Mouse (Mus musculus): ENCODE data around the gene Olfr1208. TPM values are rescaled to one million over a fixed set of nuclear protein-coding genes. Genes with fewer than 3 reads are reported as not detected.

The Olfr1208 gene
- not detected for polyA plus RNA-seq (2014; fragmentation: Illumina TruSeq; extraction: RNeasy Lipid Tissue Mini Kit (QIAGEN cat#74804); ENCODE audit: low read depth, low replicate concordance)

GRCm38 (mm10) chr2:88902211-88902610 is at the start of gene Olfr1208:
Gene Olfr1208 (minus strand): TSS chr2:88902311.

DNA sequence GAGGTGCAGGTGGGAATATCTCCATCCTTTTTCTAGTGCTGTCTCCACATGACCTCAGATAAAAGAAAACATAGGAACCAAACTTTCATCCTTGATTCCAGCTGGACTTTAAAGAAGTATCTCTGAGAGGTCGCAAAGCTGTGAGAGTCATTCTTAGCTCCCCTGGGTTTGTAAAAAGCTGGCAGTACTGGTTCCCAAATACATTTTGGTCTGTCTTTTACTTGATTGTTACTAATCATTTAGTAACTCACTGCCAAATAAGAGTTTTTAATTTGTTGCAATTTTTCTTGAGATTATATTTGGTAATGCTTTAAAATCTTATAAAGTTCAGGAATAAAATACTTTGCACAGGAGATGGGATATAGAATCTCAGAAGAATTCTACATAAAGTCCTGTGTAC is 35.9 kb upstream of the Olfr1208 start, which contains the start of gene Olfr1211:
Olfr1211 (minus strand) TSS at position 101 of the 400 bp plus-strand sequence.

DNA sequence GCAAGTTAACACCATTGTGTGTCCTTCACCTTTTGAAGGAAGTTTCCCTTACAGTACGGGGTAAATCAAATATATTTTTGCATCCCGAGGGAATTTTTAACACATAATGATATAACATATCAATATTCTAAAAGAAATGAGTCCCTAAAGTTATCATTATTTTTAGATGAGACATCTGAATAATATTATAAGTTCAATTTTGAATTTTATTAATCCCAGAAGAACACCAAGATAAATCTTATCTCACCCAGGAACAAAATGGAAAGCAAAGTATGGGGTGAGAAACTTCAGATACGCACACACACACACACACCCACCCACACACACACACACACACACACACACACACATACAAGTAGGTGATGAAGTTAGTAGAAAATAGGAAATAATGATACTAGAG is 12.9 kb upstream of the Olfr1208 start, which contains the start of gene Olfr1209:
Olfr1209 (minus strand) TSS at position 101 of the 400 bp plus-strand sequence.

DNA sequence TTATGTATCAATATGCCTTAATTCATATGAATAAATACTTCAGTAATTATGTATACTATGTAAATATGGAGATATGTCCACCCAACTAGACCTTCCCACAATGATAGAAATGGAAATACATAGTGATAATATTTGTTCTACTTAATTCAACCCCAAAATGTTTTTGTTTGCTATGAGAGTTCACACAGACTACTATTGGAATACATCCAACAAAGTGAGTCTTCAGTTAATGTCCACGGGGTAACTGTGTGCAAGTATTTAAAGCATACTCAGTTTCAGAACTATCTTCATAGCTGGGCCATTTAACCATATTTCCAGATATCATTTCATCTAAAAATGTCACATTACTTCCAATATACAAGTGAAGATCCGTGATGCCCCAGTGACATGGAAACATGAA is 39.2 kb downstream of the Olfr1208 start, which contains the start of gene Olfr1206:
Olfr1206 (plus strand) TSS at position 301 of the 400 bp plus-strand sequence.

GRCm38 (mm10) chr2:88848992-88849391 is 53.1 kb downstream of the Olfr1208 start, which contains the start of gene Olfr1204:
Gene Olfr1204 (plus strand): TSS chr2:88849292.

Other genes starting within 250 kb of the Olfr1208 start
- not detected for gene Olfr1193, start 226.7 kb downstream of the Olfr1208 start, polyA plus RNA-seq (2014; fragmentation: Illumina TruSeq; extraction: RNeasy Lipid Tissue Mini Kit (QIAGEN cat#74804); ENCODE audit: low read depth, low replicate concordance)
- not detected for gene Olfr1195, start 213.1 kb downstream of the Olfr1208 start, polyA plus RNA-seq (2014; fragmentation: Illumina TruSeq; extraction: RNeasy Lipid Tissue Mini Kit (QIAGEN cat#74804); ENCODE audit: low read depth, low replicate concordance)
- not detected for gene Olfr1196, start 197.7 kb downstream of the Olfr1208 start, polyA plus RNA-seq (2014; fragmentation: Illumina TruSeq; extraction: RNeasy Lipid Tissue Mini Kit (QIAGEN cat#74804); ENCODE audit: low read depth, low replicate concordance)
- not detected for gene Olfr1197, start 169.9 kb downstream of the Olfr1208 start, polyA plus RNA-seq (2014; fragmentation: Illumina TruSeq; extraction: RNeasy Lipid Tissue Mini Kit (QIAGEN cat#74804); ENCODE audit: low read depth, low replicate concordance)
- gene Olfr1198, start 150.9 kb downstream of the Olfr1208 start, polyA plus RNA-seq (2014; fragmentation: Illumina TruSeq; extraction: RNeasy Lipid Tissue Mini Kit (QIAGEN cat#74804); ENCODE audit: low read depth, low replicate concordance): not detected
- gene Olfr1199, start 141.8 kb downstream of the Olfr1208 start, polyA plus RNA-seq (2014; fragmentation: Illumina TruSeq; extraction: RNeasy Lipid Tissue Mini Kit (QIAGEN cat#74804); ENCODE audit: low read depth, low replicate concordance): not detected
- gene Olfr1200, start 131.8 kb downstream of the Olfr1208 start, polyA plus RNA-seq (2014; fragmentation: Illumina TruSeq; extraction: RNeasy Lipid Tissue Mini Kit (QIAGEN cat#74804); ENCODE audit: low read depth, low replicate concordance): not detected
- gene Olfr1201, start 109.3 kb downstream of the Olfr1208 start, polyA plus RNA-seq (2014; fragmentation: Illumina TruSeq; extraction: RNeasy Lipid Tissue Mini Kit (QIAGEN cat#74804); ENCODE audit: low read depth, low replicate concordance): not detected
- not detected for gene Olfr1202, start 87.8 kb downstream of the Olfr1208 start, polyA plus RNA-seq (2014; fragmentation: Illumina TruSeq; extraction: RNeasy Lipid Tissue Mini Kit (QIAGEN cat#74804); ENCODE audit: low read depth, low replicate concordance)
- not detected for gene Olfr1205, start 72.6 kb downstream of the Olfr1208 start, polyA plus RNA-seq (2014; fragmentation: Illumina TruSeq; extraction: RNeasy Lipid Tissue Mini Kit (QIAGEN cat#74804); ENCODE audit: low read depth, low replicate concordance)
- not detected for gene Olfr1204, start 53.0 kb downstream of the Olfr1208 start, polyA plus RNA-seq (2014; fragmentation: Illumina TruSeq; extraction: RNeasy Lipid Tissue Mini Kit (QIAGEN cat#74804); ENCODE audit: low read depth, low replicate concordance)
- gene Olfr1206, start 39.1 kb downstream of the Olfr1208 start, polyA plus RNA-seq (2014; fragmentation: Illumina TruSeq; extraction: RNeasy Lipid Tissue Mini Kit (QIAGEN cat#74804); ENCODE audit: low read depth, low replicate concordance): not detected
- not detected for gene Olfr1209, start 12.8 kb upstream of the Olfr1208 start, polyA plus RNA-seq (2014; fragmentation: Illumina TruSeq; extraction: RNeasy Lipid Tissue Mini Kit (QIAGEN cat#74804); ENCODE audit: low read depth, low replicate concordance)
- gene Olfr1211, start 35.8 kb upstream of the Olfr1208 start, polyA plus RNA-seq (2014; fragmentation: Illumina TruSeq; extraction: RNeasy Lipid Tissue Mini Kit (QIAGEN cat#74804); ENCODE audit: low read depth, low replicate concordance): not detected
- gene Olfr1212, start 51.7 kb upstream of the Olfr1208 start, polyA plus RNA-seq (2014; fragmentation: Illumina TruSeq; extraction: RNeasy Lipid Tissue Mini Kit (QIAGEN cat#74804); ENCODE audit: low read depth, low replicate concordance): not detected
- not detected for gene Gm13762, start 78.0 kb upstream of the Olfr1208 start, polyA plus RNA-seq (2014; fragmentation: Illumina TruSeq; extraction: RNeasy Lipid Tissue Mini Kit (QIAGEN cat#74804); ENCODE audit: low read depth, low replicate concordance)
- gene Olfr1214, start 90.3 kb upstream of the Olfr1208 start, polyA plus RNA-seq (2014; fragmentation: Illumina TruSeq; extraction: RNeasy Lipid Tissue Mini Kit (QIAGEN cat#74804); ENCODE audit: low read depth, low replicate concordance): not detected
- gene Olfr1215, start 104.7 kb upstream of the Olfr1208 start, polyA plus RNA-seq (2014; fragmentation: Illumina TruSeq; extraction: RNeasy Lipid Tissue Mini Kit (QIAGEN cat#74804); ENCODE audit: low read depth, low replicate concordance): not detected
- not detected for gene Olfr1216, start 116.0 kb upstream of the Olfr1208 start, polyA plus RNA-seq (2014; fragmentation: Illumina TruSeq; extraction: RNeasy Lipid Tissue Mini Kit (QIAGEN cat#74804); ENCODE audit: low read depth, low replicate concordance)
- gene Olfr1217, start 129.8 kb upstream of the Olfr1208 start, polyA plus RNA-seq (2014; fragmentation: Illumina TruSeq; extraction: RNeasy Lipid Tissue Mini Kit (QIAGEN cat#74804); ENCODE audit: low read depth, low replicate concordance): not detected
- gene Olfr1218, start 158.9 kb upstream of the Olfr1208 start, polyA plus RNA-seq (2014; fragmentation: Illumina TruSeq; extraction: RNeasy Lipid Tissue Mini Kit (QIAGEN cat#74804); ENCODE audit: low read depth, low replicate concordance): not detected
- not detected for gene Olfr1219, start 181.2 kb upstream of the Olfr1208 start, polyA plus RNA-seq (2014; fragmentation: Illumina TruSeq; extraction: RNeasy Lipid Tissue Mini Kit (QIAGEN cat#74804); ENCODE audit: low read depth, low replicate concordance)
- gene Olfr1220, start 204.5 kb upstream of the Olfr1208 start, polyA plus RNA-seq (2014; fragmentation: Illumina TruSeq; extraction: RNeasy Lipid Tissue Mini Kit (QIAGEN cat#74804); ENCODE audit: low read depth, low replicate concordance): not detected
- not detected for gene Olfr1221, start 215.0 kb upstream of the Olfr1208 start, polyA plus RNA-seq (2014; fragmentation: Illumina TruSeq; extraction: RNeasy Lipid Tissue Mini Kit (QIAGEN cat#74804); ENCODE audit: low read depth, low replicate concordance)
- gene Olfr1222, start 230.7 kb upstream of the Olfr1208 start, polyA plus RNA-seq (2014; fragmentation: Illumina TruSeq; extraction: RNeasy Lipid Tissue Mini Kit (QIAGEN cat#74804); ENCODE audit: low read depth, low replicate concordance): not detected
- gene Olfr1223, start 249.2 kb upstream of the Olfr1208 start, polyA plus RNA-seq (2014; fragmentation: Illumina TruSeq; extraction: RNeasy Lipid Tissue Mini Kit (QIAGEN cat#74804); ENCODE audit: low read depth, low replicate concordance): not detected